Mouse (Mus musculus) layer of hippocampus, adult 18-20 months (tissue): ENCODE data around the gene Cap2. TPM values are rescaled to one million over a fixed set of nuclear protein-coding genes. Genes with fewer than 3 reads are reported as not detected.

ENCODE experiments used
- DNase-seq, 2 experiments: peaks; one replicate each; pipeline ENCODE4 v3.0.0; 2022; ENCODE audit warnings: low spot score in 2 of 2
- long read RNA-seq: library from polyadenylated mRNA; stranded (forward); transcript quantifications from one replicate; pipeline ENCODE4 v2.0.0, GENCODE M21; 2021
- total RNA-seq, 2 experiments: library from RNA; stranded (reverse); gene quantifications; 2 replicates each; pipeline ENCODE4 v1.2.3; 2021

Cap2 gene
- 100 to 1,000 TPM; 222 to 231 TPM for total RNA-seq
- long read RNA-seq, transcript Cap2-201 (13 exons, 3,713 nt) = major isoform, 112 of 143 reads
- long read RNA-seq, partial matches to known transcripts = 20 of 143 reads
- long read RNA-seq, other reads (novel, unspliced or antisense) = 11 of 143 reads

GRCm38 (mm10) chr13:46501800-46502389 is at the start of gene Cap2:
Cap2 (plus strand) TSS chr13:46501848.
- DNase-seq = peak; percentile 87 to 91

GRCm38 (mm10) chr13:46459546-46459945 is 42.1 kb upstream of the Cap2 start:
- no peak for DNase-seq

GRCm38 (mm10) chr13:46462280-46462679 is 39.4 kb upstream of the Cap2 start:
- peak in 1 of 2 experiments; percentile 57 for DNase-seq

- peak in 1 of 2 experiments; percentile 48 for DNase-seq
Observed at GRCm38 (mm10) chr13:46463764-46464163, 37.9 kb upstream of the Cap2 start.

GRCm38 (mm10) chr13:46468251-46468650 is 33.4 kb upstream of the Cap2 start:
- no peak for DNase-seq

DNA sequence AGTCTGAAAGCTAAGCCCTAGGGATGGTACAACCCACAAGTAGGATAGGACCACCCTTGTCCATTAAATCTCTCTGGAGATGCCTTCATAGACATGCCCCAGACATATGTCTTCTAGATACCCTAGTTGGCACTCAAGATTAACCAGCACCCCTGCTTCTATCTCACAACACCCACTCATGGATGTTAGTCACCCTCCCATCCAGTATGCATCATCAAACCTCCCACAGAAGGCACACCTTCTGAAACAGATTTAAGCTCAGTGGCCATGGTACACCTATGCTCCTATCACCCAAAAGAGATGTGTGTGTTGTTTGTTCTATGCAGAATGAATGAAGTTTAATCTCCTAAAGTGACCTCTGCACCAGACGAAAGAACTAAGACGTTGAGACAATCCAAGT is 32.1 kb upstream of the Cap2 start:
- no peak for DNase-seq

- no peak for DNase-seq
Observed at GRCm38 (mm10) chr13:46481271-46481670, 20.4 kb upstream of the Cap2 start.

DNA sequence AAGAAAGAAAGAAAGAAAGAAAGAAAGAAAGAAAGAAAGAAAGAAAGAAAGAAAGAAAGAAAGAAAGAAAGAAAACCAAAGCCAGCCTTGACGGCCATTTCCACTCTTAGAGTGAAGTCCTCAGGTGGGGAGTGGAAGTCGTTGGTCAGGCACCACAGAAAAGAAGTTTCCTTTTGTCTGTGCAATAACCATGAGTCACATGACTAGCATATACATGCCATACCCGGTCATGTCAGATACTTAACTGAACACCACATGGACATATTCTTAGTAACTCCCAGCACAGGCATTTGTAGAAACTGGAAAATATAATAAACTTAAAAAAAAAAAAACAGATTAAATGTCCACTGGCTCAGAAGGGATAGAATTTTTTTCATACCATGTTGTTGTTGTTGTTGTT is 16.0 kb upstream of the Cap2 start:
- no peak for DNase-seq

- no peak for DNase-seq
Observed at GRCm38 (mm10) chr13:46488166-46488565, 13.5 kb upstream of the Cap2 start.

GRCm38 (mm10) chr13:46490644-46491043 is 11.0 kb upstream of the Cap2 start:
- no peak for DNase-seq

- DNase-seq = peak in 1 of 2 experiments; percentile 43
Observed at GRCm38 (mm10) chr13:46502390-46502891, 793 bp downstream of the Cap2 start.

GRCm38 (mm10) chr13:46507944-46508343 is 6.3 kb downstream of the Cap2 start:
- DNase-seq = no peak

DNA sequence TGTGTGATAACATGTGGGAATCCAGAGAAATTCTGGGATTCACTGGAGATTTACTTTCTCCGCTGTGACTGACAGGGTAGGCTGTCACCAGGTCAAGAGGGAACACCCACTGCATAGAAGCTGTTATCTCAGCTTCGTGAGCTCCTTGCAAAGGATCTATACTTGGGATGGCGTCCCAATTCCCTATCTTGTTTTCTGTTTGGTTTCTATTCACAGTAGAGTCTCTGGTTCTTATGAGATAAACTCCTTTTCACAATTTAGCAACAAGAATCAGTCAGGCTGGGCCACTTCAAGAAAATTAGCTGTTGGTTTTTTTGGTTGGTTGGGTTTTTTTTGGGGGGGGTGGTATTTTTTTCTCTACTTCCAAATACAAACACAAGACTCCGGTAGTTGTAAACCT is 7.2 kb downstream of the Cap2 start:
- DNase-seq = no peak

DNA sequence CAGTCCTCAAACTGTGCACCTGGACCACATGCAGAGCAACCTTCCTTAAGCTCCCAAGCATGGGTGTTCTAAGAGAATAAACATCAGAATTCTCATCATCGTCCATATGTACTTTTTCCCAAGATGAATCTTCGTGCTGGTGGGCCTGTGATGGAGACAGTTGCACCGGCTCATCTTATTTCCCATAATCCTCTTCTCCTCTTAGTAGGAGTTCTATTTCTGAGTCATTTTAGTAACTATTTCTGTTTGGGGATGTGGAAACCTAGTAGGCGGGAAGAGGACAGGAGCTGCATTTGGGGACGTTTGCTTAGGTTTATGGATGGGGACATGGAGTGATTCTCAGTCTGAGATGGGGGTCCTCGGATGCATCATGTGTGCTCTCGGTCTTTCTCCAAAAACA is 8.8 kb downstream of the Cap2 start:
- DNase-seq = no peak

DNA sequence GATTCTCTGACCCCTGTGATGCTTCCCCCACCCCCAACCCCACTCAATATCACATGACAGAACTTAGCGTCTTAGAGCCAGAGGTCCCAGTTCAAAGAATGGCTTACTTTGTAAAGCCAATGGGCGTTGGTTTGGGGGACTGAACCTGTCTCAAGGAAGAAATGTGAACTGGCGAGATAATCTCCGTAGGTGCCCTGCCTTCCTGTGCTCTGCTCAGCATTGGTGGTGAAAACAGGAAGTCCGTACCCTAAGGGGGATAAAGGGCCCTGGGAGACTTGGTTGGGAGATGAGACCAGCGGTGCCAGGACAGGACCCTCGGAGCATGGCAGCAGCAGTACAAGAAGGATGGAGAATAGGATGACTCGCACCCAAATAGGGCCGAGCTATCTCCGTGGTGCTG is 12.8 kb downstream of the Cap2 start:
- DNase-seq = no peak

DNA sequence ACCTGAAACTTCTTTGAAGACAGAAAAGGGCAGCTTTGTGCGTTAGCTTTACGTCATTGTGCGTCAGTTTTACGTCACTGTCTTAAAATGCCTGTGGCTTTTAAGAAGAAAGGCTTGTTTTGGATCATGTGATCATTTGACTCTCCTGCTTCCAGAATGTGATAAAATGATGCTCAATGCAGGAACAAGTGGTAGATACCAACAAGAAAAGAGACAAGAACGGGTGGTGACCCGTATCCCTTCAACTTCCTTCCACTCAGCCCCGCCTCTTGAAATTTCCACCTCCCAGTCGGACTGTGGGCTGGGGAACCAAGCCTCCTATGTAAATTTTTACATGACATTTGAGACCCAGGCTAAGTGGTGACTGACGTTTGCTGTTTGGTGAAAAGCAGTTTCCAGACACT is 13.5 kb downstream of the Cap2 start:
- no peak for DNase-seq

- no peak for DNase-seq
Observed at GRCm38 (mm10) chr13:46515524-46515923, 13.9 kb downstream of the Cap2 start.

DNA sequence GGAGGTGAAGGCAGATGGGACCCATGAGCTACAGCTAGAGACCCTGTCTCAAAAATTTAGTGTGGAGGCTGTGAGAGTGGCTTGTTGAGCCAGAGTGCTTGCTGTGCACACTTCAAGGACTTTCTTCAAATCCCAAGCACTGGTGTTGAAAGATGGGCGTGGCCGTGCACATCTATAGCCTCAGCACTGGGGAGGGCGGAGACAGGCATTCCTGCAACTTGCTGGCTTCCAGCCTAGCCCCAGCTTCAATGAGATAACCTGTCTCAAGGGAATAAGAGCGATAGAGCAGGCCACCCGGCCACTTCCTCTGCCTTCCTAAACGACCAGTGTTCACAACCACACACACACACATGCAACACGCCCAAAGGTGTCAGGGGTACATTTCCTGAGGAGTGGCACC is 14.5 kb downstream of the Cap2 start:
- no peak for DNase-seq

GRCm38 (mm10) chr13:46517211-46517685 is 15.6 kb downstream of the Cap2 start:
- DNase-seq = peak; percentile 85 to 93

- no peak for DNase-seq
Observed at GRCm38 (mm10) chr13:46521482-46521881, 19.8 kb downstream of the Cap2 start.

- no peak for DNase-seq
Observed at GRCm38 (mm10) chr13:46522798-46523197, 21.1 kb downstream of the Cap2 start.

- DNase-seq = peak in 1 of 2 experiments; percentile 31
Observed at GRCm38 (mm10) chr13:46523235-46523634, 21.6 kb downstream of the Cap2 start.

DNA sequence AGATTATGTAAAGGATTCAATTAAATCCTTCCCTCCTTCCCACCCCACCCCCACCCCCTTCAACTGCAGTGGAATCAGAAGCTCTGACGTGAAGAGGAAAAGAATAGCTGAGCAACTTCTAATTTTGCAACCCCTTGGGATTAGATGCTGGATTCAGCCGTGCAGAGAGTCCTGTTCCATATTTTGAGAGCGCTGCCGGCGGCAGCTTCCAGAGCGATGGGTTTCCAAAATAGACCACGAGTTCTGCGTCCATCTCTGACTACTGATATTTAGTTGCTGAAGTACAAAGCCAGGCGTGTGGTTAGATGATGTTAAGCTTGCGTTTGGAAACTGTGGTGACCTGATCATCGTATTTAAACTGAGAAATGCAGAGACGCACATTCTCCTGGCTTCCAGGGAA is 22.1 kb downstream of the Cap2 start:
- DNase-seq = no peak
